Mouse (Mus musculus) small intestine, adult 2 months (tissue): ENCODE measurements at regions not wholly inside any gene's neighbourhood (a gene's known extent, or its start where the extent isn't known, plus 50 kb on each side); places are given as distances from the start of the nearest gene placed in this dataset.

Experiments used
- H3K27ac ChIP-seq: fragments of 200-500 bp; 2 replicates; pipeline ENCODE4 v1.5.1; 2012; ENCODE audit warnings: low read depth, low read length, control low read depth, inconsistent platforms; ENCODE audit not compliant: insufficient read depth
- H3K27me3 ChIP-seq: fragments of 200-500 bp; 2 replicates; pipeline ENCODE4 v1.6.1; 2012; ENCODE audit warnings: mild to moderate bottlenecking, moderate library complexity, low read length, inconsistent platforms; ENCODE audit not compliant: control insufficient read depth, insufficient read depth
- H3K36me3 ChIP-seq: fragments of 200-500 bp; 2 replicates; pipeline ENCODE4 v1.6.1; 2012; ENCODE audit warnings: mild to moderate bottlenecking, low read length, control low read depth, inconsistent platforms; ENCODE audit not compliant: control insufficient read depth, insufficient read depth
- H3K4me1 ChIP-seq: fragments of 200-500 bp; 2 replicates; pipeline ENCODE4 v1.6.1; 2012; ENCODE audit warnings: low read length, inconsistent platforms, mixed read lengths; ENCODE audit not compliant: control insufficient read depth, insufficient read depth, insufficient read length
- H3K4me3 ChIP-seq: fragments of 200-500 bp; 2 replicates; pipeline ENCODE4 v1.5.1; 2012; ENCODE audit warnings: low read depth, mild to moderate bottlenecking, control low read depth, inconsistent platforms, low read length, moderate library complexity
- CTCF ChIP-seq: fragments of 200-500 bp; IDR thresholded peaks from 2 replicates; pipeline ENCODE4 v1.5.1; 2012; ENCODE audit warnings: low read depth, mild to moderate bottlenecking, control low read depth, inconsistent platforms, low read length, moderate library complexity, mixed read lengths; ENCODE audit not compliant: insufficient replicate concordance, insufficient read length; ENCODE audit errors: extremely low read depth
- POLR2A ChIP-seq: fragments of 200-500 bp; IDR thresholded peaks from 2 replicates; pipeline ENCODE4 v1.6.1; 2012; ENCODE audit warnings: low read depth, mild to moderate bottlenecking, control low read depth, inconsistent platforms, low read length, moderate library complexity
- WGBS: fragments of 180-500 bp; shearing (Covaris S2); methylation state at CpG from one replicate; pipeline ENCODE4 v1.1.7; 2018; 5-methylcytosine and 5-hydroxymethylcytosine counted together

DNA sequence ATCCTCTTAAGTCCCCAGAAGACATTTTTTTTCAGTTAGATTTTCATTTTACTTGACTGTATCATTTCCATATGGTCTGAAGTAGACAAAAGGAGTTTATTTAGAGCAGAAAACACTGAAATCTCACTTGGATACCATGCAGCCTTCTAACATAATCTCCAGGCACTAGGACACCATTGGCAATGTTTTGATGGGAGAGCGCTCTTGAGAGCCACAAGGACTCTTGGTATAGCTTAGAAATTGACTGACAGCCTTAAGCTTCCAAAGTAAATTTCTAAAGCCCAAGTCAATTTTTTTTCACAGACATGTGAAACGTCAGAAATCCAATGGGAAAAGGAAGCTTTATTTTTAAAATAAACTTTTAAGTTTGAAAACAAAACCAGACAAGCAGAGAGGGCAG, 116.5 kb downstream of the Polr2m start:
- Histone ChIP-seq H3K4me3 (no peak overlapping the region), H3K27ac (no peak overlapping the region), H3K27me3 (no peaks in the 10 kb centered on the region), H3K4me1 (no peaks in the 10 kb centered on the region), H3K36me3 (no peaks in the 10 kb centered on the region)
- 81% methylated on average over 2 of the region's 2 CpGs for WGBS
- TF ChIP-seq CTCF (no peak), POLR2A (no peak)

DNA sequence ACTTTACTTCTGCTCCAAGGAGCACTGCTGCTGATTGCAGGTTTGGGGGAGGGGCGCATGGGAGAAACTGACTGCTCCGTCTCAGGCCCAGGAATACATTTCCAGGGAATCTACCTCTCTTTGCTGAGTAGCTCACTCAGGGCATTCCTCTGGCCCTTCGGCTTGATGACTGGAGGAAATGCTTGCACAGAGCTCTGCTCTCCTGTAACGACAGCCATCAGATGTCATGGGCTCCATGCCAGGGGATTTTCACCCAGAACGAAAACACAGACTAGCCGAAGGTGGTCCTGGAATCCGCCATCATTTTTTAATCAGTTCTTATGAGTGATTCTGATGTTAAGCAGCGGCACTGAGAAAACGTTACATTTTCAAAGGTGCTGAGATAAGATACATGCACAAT, 119.2 kb downstream of the Polr2m start:
- Histone ChIP-seq H3K4me1 (no peaks in the 10 kb centered on the region), H3K4me3 (no peak overlapping the region), H3K27me3 (no peaks in the 10 kb centered on the region), H3K36me3 (no peaks in the 10 kb centered on the region), H3K27ac (no peak overlapping the region)
- WGBS: 62% methylated on average over 9 of the region's 9 CpGs
- no peak for TF ChIP-seq CTCF
- no peak for TF ChIP-seq POLR2A

DNA sequence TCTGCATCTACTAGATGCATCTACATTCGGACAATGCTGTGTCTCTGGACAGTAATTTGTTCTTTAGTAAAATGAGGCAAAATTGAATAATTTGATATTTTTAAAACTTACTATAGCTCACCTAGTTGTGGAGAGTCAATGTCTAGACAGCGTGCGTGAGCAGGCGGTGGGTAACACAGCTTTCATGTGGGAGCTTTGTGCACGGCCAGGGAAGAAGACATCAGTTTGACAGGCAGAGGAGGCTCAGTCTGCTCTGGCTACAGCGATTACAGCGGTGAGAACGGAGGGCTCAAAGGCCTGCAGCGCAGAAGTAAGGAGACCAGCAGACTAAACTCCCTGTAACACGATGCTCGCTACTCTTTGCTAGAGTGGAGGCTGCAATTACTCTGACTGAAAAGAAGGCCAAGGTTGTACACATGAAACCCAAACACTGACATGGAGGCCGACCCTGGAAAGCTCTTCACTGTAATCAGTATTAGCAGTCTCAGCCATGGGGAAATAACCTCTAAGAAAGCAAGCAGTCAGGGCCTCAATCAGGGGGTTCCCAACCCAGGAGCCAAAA, 120.5 kb downstream of the Polr2m start:
- no peaks in the 10 kb centered on the region for H3K36me3 ChIP-seq
- no peaks in the 10 kb centered on the region for H3K4me1 ChIP-seq
- WGBS: 85% methylated on average over 12 of the region's 12 CpGs
- H3K4me3 ChIP-seq: no peak overlapping the region
- no peak for TF ChIP-seq POLR2A
- no peak for TF ChIP-seq CTCF
- H3K27ac ChIP-seq: no peak overlapping the region
- H3K27me3 ChIP-seq: no peaks in the 10 kb centered on the region

DNA sequence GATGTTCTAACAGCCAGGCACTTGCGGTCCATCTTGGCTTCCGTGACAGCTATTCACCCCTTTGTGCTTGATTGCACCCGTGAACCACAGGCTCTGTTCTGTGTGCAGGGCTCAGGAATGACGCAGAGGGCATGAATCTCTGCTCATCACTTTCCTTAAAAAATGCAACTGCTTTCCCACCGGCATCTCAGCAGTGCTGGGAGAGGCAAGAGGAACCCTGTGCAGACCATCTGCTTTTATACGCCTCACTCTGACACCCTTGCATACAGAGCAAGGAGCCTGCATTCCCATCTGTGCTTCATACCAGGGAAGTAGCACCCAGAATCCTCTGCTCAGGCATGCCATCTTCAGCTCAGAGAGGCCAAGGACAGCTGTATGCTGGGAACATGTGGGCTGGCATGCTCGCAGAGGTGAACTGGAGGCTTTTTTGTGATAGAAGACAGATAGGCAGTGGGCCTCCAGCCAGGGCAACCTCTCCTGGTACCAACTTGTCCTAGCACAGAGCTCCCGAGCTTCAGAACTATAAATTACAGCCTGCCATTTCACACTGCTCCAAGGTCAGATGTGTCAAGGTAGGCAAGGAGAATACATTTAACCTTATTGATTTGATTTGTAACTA, 121.6 kb downstream of the Polr2m start:
- Histone ChIP-seq H3K4me3 (no peak overlapping the region), H3K4me1 (no peaks in the 10 kb centered on the region), H3K27me3 (no peaks in the 10 kb centered on the region), H3K27ac (no peak overlapping the region), H3K36me3 (no peaks in the 10 kb centered on the region)
- no peak for TF ChIP-seq POLR2A
- no peak for TF ChIP-seq CTCF
- 85% methylated on average over 8 of the region's 8 CpGs for WGBS

DNA sequence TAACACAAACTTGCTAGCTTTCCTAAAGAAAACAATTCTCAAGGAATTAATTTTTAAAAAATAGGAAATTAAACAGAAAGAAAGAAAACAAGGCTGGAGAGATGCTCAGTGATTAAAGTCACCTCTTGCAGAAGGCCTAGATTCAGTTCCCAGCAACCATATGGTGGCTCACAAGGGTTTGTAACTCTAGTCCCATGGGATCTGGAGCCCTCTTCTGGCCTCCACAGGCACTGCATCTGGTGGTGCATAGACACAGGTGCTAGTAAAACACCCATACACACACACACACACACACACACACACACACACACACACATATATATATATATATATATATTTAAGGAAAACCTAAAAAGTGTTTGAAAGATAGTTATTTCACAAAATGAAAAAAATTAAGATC, 123.3 kb downstream of the Polr2m start:
- Histone ChIP-seq H3K4me1 (no peaks in the 10 kb centered on the region), H3K27me3 (no peaks in the 10 kb centered on the region), H3K36me3 (no peaks in the 10 kb centered on the region), H3K27ac (no peak overlapping the region), H3K4me3 (no peak overlapping the region)
- TF ChIP-seq CTCF (no peak), POLR2A (no peak)

DNA sequence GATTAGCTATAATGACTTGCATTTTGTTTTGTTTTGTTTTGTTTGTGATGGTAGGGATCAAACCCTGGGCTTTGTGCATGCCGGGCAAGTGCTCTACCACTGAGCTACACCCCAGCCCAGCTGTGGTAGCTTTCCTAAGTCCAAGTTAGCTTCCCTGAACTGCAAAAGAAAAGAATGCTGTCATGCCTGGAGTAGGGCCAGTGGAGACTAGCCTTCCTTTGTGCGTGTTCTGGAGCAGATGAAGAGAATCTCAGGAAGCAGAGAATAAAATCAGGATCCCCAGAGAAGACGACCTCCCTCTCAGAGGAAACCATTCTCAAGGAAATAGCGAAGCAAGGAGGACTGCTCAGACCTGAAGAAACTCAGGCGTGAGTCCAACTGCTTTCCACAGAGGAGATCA, 123.8 kb downstream of the Polr2m start:
- Histone ChIP-seq H3K4me1 (no peaks in the 10 kb centered on the region), H3K27ac (no peak overlapping the region), H3K4me3 (no peak overlapping the region), H3K36me3 (no peaks in the 10 kb centered on the region), H3K27me3 (no peaks in the 10 kb centered on the region)
- 83% methylated on average over 5 of the region's 5 CpGs for WGBS
- no peak for TF ChIP-seq POLR2A
- TF ChIP-seq CTCF: no peak

DNA sequence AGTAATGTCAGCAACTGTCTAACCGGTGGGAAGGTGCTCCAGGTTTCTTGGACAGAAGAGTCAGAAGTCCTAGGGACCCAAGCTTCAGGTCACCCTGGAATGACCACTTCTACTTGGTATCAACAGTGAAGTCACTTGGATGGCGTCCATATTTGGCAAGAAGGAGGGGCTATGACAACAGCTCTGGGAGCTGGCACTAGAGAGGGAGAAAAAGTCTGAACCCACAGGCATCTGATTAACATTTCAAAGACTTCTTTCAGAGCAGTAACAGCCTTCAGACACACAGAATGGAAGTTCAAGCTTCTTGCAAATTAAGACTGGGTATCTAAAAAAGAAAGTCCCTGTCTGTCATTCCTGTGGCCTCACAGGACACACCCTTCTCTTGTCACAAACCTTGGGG, 124.4 kb downstream of the Polr2m start:
- WGBS: 79% methylated on average over 2 of the region's 2 CpGs
- Histone ChIP-seq H3K27me3 (no peaks in the 10 kb centered on the region), H3K4me1 (no peaks in the 10 kb centered on the region), H3K27ac (no peak overlapping the region), H3K4me3 (no peak overlapping the region), H3K36me3 (no peaks in the 10 kb centered on the region)
- TF ChIP-seq POLR2A (no peak), CTCF (no peak)

DNA sequence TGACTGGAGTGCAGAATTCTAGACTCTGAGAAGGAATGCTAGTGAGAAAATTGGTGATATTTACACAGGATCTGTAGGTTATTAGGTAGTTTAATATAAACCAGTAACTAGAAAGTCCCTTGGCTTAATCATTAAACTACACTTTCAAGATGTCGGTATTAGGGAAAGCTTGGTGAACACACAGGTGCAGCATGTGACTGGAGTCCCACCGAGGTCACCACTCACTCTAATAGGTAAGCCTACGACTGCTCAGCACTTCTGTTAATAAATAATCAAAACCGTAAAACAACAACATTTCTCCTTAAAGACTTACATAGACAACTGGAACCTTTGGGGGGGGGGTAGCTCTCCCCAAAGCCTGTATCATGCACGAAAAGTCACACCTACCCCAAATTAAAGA, 125.1 kb downstream of the Polr2m start:
- no peak for TF ChIP-seq CTCF
- no peak for TF ChIP-seq POLR2A
- Histone ChIP-seq H3K36me3 (no peaks in the 10 kb centered on the region), H3K27me3 (no peaks in the 10 kb centered on the region), H3K27ac (no peak overlapping the region), H3K4me1 (no peaks in the 10 kb centered on the region), H3K4me3 (no peak overlapping the region)
- 40% methylated on average over 5 of the region's 5 CpGs for WGBS
